Mouse (Mus musculus): ENCODE data around the gene Homer2.

DNA sequence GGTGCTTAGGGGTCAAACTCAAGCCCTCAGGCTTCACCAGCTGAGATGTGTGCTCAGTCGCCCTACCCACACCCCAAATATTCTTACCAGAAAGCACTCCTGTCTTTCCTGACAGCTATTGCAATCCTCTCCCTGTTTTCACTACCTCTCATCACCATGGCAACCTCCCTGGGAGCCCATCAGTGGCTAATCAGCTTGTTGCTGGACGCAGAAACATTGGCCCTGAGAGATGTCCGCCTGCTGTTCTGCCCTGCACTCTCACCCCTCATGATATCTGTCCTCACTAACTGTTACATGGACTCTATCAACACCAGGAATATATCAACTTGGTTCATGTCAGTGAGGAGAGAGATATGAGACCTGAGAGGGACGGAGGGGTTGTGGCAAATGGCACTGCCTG is 153.7 kb downstream of the Homer2 start:
- TF ChIP-seq NELFE (IDR thresholded peaks at IDR 0.05; ENCODE audit: low read depth, low read length) (no peak), POLR2A (IDR thresholded peaks at IDR 0.05; ENCODE audit: low read depth, low read length) (no peak), USF1 (IDR thresholded peaks at IDR 0.05; ENCODE audit: low read depth, low read length) (no peak), CTCF (conservative IDR thresholded peaks at IDR 0.05 in 1 of 2, IDR thresholded peaks at IDR 0.05 in 1 of 2; ENCODE audit: low read depth in 2 of 2, low read length in 2 of 2) (no peak), TCF12 (IDR thresholded peaks at IDR 0.05; ENCODE audit: low read depth, low read length) (no peak), ZKSCAN1 (IDR thresholded peaks at IDR 0.05; ENCODE audit: borderline replicate concordance, low read depth, low read length) (no peak), SIN3A (IDR thresholded peaks at IDR 0.05; ENCODE audit: low read length) (no peak), E2F4 (IDR thresholded peaks at IDR 0.05; ENCODE audit: insufficient replicate concordance, low read depth, low read length) (no peak), EP300 (IDR thresholded peaks at IDR 0.05; ENCODE audit: low read length) (no peak), RAD21 (IDR thresholded peaks at IDR 0.05; ENCODE audit: low read depth, low read length) (no peak), SMC3 (IDR thresholded peaks at IDR 0.05; ENCODE audit: low read depth, low read length) (no peak), JUND (conservative IDR thresholded peaks at IDR 0.05; ENCODE audit: low read depth, low read length) (no peak), MAFK (IDR thresholded peaks at IDR 0.05; ENCODE audit: insufficient replicate concordance, low read length) (no peak)
